Mouse (Mus musculus) lung, postnatal 0 days (tissue): ENCODE results near the gene Creb3l2. TPM values are rescaled to one million over a fixed set of nuclear protein-coding genes. Genes with fewer than 3 reads are reported as not detected.

Experiments
- ATAC-seq: fragments of 200-750 bp; cut with Nextera tagmentation; 2 replicates; pipeline ENCODE4 v1.8.0; 2017; ENCODE audit warnings: moderate library complexity
- DNase-seq: peaks from one replicate; pipeline ENCODE4 v3.0.0-alpha.2; 2016; ENCODE audit warnings: low spot score
- H3K27ac ChIP-seq: fragments of 300-500 bp; sonication (generic); 2 replicates; pipeline ENCODE4 v1.5.1; 2014; ENCODE audit warnings: antibody characterized with exemption, mild to moderate bottlenecking, low read length, mixed read lengths
- H3K27me3 ChIP-seq: fragments of 300-500 bp; sonication (generic); replicated peaks from 2 replicates; pipeline ENCODE4 v1.6.1; 2014; ENCODE audit warnings: low read length, mixed read lengths; ENCODE audit not compliant: insufficient read depth
- H3K36me3 ChIP-seq: fragments of 300-500 bp; sonication (generic); 2 replicates; pipeline ENCODE4 v1.6.1; 2014; ENCODE audit warnings: low read length, mixed read lengths; ENCODE audit not compliant: insufficient read depth
- H3K4me1 ChIP-seq: fragments of 300-500 bp; sonication (generic); 2 replicates; pipeline ENCODE4 v1.6.1; 2014; ENCODE audit warnings: antibody characterized with exemption, low read depth, low read length, mixed read lengths; ENCODE audit not compliant: insufficient read depth
- H3K4me2 ChIP-seq: fragments of 300-500 bp; sonication (generic); replicated peaks from 2 replicates; pipeline ENCODE4 v1.6.1; 2014; ENCODE audit warnings: low read depth, mild to moderate bottlenecking, low read length, moderate library complexity, mixed read lengths
- H3K4me3 ChIP-seq: fragments of 300-500 bp; sonication (generic); 2 replicates; pipeline ENCODE4 v1.5.1; 2014; ENCODE audit warnings: low read depth, low read length
- H3K9ac ChIP-seq: fragments of 300-500 bp; sonication (generic); replicated peaks from 2 replicates; pipeline ENCODE4 v1.6.1; 2014; ENCODE audit warnings: low read depth, mild to moderate bottlenecking
- H3K9me3 ChIP-seq: fragments of 300-500 bp; sonication (generic); 2 replicates; pipeline ENCODE4 v1.6.1; 2016; ENCODE audit warnings: low read length, mixed read lengths
- CTCF ChIP-seq: IDR thresholded peaks from 2 replicates; pipeline ENCODE4 v1.5.1; 2016; ENCODE audit warnings: antibody characterized with exemption, mild to moderate bottlenecking
- EP300 ChIP-seq: IDR thresholded peaks from 2 replicates; pipeline ENCODE4 v1.6.1; 2016; ENCODE audit warnings: antibody characterized with exemption, mild to moderate bottlenecking, control low read depth
- WGBS: fragments of 180-500 bp; shearing (Covaris S2); extraction: QIAGEN DNeasy Blood & Tissue Kit; methylation state at CpG from one replicate; pipeline ENCODE4 v1.1.7; 2014; 5-methylcytosine and 5-hydroxymethylcytosine counted together
- polyA plus RNA-seq: library from polyadenylated mRNA; unstranded; fragments of >200 nt; fragmentation: Nextera tagmentation; extraction: Ambion mirVana; gene quantifications from 2 replicates; pipeline ENCODE4 v1.2.1, GENCODE M21; 2015

Creb3l2 gene
- polyA plus RNA-seq, 1 experiment from 2014 or later = 23.8 TPM

- peak; percentile 54 for ATAC-seq
- TF ChIP-seq EP300 (peak; percentile 78), CTCF (no peak)
- Histone ChIP-seq H3K4me3 (no peak overlapping the region), H3K9ac (no peak overlapping the region), H3K27ac (peak overlapping the region; percentile 48), H3K27me3 (no peaks in the 10 kb centered on the region), H3K4me2 (no peak overlapping the region), H3K9me3 (no peaks in the 10 kb centered on the region), H3K4me1 (peaks cover 10% of the 10 kb centered on the region; the same call in 1 of the 2 replicates), H3K36me3 (no peaks in the 10 kb centered on the region)
- DNase-seq = peak; percentile 91
- WGBS = 34% methylated on average over 7 of the region's 7 CpGs
Measured at GRCm38 (mm10) chr6:37391313-37391712, 50.6 kb downstream of the Creb3l2 start.

GRCm38 (mm10) chr6:37388960-37389359 lies 53.0 kb downstream of the Creb3l2 start:
- H3K9ac ChIP-seq = no peak overlapping the region
- H3K9me3 ChIP-seq = no peaks in the 10 kb centered on the region
- TF ChIP-seq CTCF = no peak
- TF ChIP-seq EP300 = peak; percentile 87
- 41% methylated on average over 8 of the region's 8 CpGs for WGBS
- H3K27ac ChIP-seq = peak overlapping the region; percentile 34; the same call in 1 of the 2 replicates
- H3K4me2 ChIP-seq = no peak overlapping the region
- ATAC-seq = peak; percentile 79
- no peaks in the 10 kb centered on the region for H3K27me3 ChIP-seq
- peak; percentile 79 for DNase-seq
- no peaks in the 10 kb centered on the region for H3K36me3 ChIP-seq
- peaks cover 10% of the 10 kb centered on the region; the same call in 1 of the 2 replicates for H3K4me1 ChIP-seq
- H3K4me3 ChIP-seq = no peak overlapping the region

- H3K9ac ChIP-seq = no peak overlapping the region
- WGBS = 57% methylated on average over 6 of the region's 6 CpGs
- peaks cover 10% of the 10 kb centered on the region; the same call in 1 of the 2 replicates for H3K4me1 ChIP-seq
- peak overlapping the region; percentile 34 for H3K27ac ChIP-seq
- no peak overlapping the region for H3K4me2 ChIP-seq
- ATAC-seq = peak; percentile 21
- no peaks in the 10 kb centered on the region for H3K36me3 ChIP-seq
- H3K4me3 ChIP-seq = no peak overlapping the region
- no peaks in the 10 kb centered on the region for H3K9me3 ChIP-seq
- DNase-seq = peak; percentile 34
- TF ChIP-seq CTCF = no peak
- no peak for TF ChIP-seq EP300
- no peaks in the 10 kb centered on the region for H3K27me3 ChIP-seq
Measured at GRCm38 (mm10) chr6:37388501-37388900, 53.4 kb downstream of the Creb3l2 start.

- 66% methylated on average over 4 of the region's 4 CpGs for WGBS
- H3K27me3 ChIP-seq = no peaks in the 10 kb centered on the region
- ATAC-seq (no peak), DNase-seq (no peak)
- no peak overlapping the region for H3K4me3 ChIP-seq
- H3K9ac ChIP-seq = no peak overlapping the region
- no peaks in the 10 kb centered on the region for H3K9me3 ChIP-seq
- no peak; the same call in 1 of the 2 replicates for TF ChIP-seq EP300
- TF ChIP-seq CTCF = no peak
- peaks cover 10% of the 10 kb centered on the region; the same call in 1 of the 2 replicates for H3K4me1 ChIP-seq
- no peaks in the 10 kb centered on the region for H3K36me3 ChIP-seq
- H3K4me2 ChIP-seq = no peak overlapping the region
- H3K27ac ChIP-seq = peak overlapping the region; percentile 34
Measured at GRCm38 (mm10) chr6:37387281-37387680, 54.7 kb downstream of the Creb3l2 start.

- DNase-seq (peak; percentile 77), ATAC-seq (peak; percentile 45)
- H3K4me2 ChIP-seq = no peak overlapping the region
- WGBS = 48% methylated on average over 2 of the region's 2 CpGs
- H3K36me3 ChIP-seq = no peaks in the 10 kb centered on the region
- no peaks in the 10 kb centered on the region for H3K27me3 ChIP-seq
- no peak overlapping the region for H3K9ac ChIP-seq
- no peak overlapping the region for H3K4me3 ChIP-seq
- H3K9me3 ChIP-seq = no peaks in the 10 kb centered on the region
- TF ChIP-seq CTCF = no peak
- TF ChIP-seq EP300 = peak; percentile 71
- H3K4me1 ChIP-seq = peaks cover 7% of the 10 kb centered on the region; the same call in 1 of the 2 replicates
- peak overlapping the region; percentile 74 for H3K27ac ChIP-seq
Measured at GRCm38 (mm10) chr6:37385602-37386285, 56.2 kb downstream of the Creb3l2 start.

GRCm38 (mm10) chr6:37382761-37383160 lies 59.2 kb downstream of the Creb3l2 start:
- Histone ChIP-seq H3K27me3 (no peaks in the 10 kb centered on the region), H3K27ac (no peak overlapping the region), H3K4me3 (no peak overlapping the region), H3K4me2 (no peak overlapping the region), H3K9ac (no peak overlapping the region), H3K4me1 (no peaks in the 10 kb centered on the region; the same call in 1 of the 2 replicates), H3K9me3 (no peaks in the 10 kb centered on the region), H3K36me3 (0 out of 2 replicates have a peak, but pooled peaks cover 12% of the 10 kb centered on the region)
- ATAC-seq = no peak
- no peak for DNase-seq
- TF ChIP-seq EP300 (no peak), CTCF (no peak)
- 84% methylated on average over 6 of the region's 6 CpGs for WGBS
